Mouse (Mus musculus): ENCODE results near the gene Lgsn. TPM values are rescaled to one million over a fixed set of nuclear protein-coding genes. Genes with fewer than 3 reads are reported as not detected.

Lgsn gene
- total RNA-seq (2022), result not detected

DNA sequence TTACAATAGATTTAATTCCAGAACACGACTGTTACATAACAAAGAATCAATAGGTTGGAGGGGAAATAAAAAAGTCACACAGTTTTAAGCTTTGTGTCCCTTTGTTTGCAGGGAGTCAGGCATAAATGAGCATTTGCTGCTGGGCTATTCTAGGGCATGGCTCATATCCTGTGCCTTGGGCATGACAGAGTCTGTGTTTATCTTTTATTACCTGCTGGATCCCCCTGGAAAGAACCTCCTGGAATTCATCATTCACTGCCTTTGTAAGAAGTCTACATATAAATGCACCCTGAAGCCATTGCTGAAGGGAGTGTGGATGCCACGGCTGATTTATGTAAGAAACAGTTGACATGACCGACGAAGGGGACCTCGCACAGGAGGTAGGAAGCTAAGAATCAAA is at the start of gene Lgsn:
Gene Lgsn, plus strand, starts transcription at position 301 of the 400 bp plus-strand sequence.
- no peak for DNase-seq (ENCODE audit: low spot score in 2 of 2)

DNA sequence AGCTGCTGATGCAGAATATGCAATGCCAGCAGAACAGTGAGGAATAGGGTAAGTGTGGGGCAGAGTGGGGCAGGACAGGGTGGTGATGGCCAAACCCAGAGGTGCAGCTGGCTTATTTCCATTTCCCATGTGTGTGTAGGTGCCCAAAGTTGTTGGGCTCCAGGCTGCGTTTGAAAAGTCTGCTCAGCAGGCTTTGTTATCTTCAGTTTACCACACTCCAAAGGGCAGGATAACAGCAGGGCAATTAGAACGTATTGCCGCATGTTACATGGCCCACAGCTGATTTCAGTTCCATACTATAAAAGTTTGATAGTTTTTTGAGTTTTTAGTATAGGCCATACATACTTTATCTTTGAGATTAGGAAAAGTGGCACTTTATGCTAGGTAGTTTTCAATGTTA is 37.8 kb upstream of the Lgsn start:
- DNase-seq (ENCODE audit: low spot score in 2 of 2), result no peak

DNA sequence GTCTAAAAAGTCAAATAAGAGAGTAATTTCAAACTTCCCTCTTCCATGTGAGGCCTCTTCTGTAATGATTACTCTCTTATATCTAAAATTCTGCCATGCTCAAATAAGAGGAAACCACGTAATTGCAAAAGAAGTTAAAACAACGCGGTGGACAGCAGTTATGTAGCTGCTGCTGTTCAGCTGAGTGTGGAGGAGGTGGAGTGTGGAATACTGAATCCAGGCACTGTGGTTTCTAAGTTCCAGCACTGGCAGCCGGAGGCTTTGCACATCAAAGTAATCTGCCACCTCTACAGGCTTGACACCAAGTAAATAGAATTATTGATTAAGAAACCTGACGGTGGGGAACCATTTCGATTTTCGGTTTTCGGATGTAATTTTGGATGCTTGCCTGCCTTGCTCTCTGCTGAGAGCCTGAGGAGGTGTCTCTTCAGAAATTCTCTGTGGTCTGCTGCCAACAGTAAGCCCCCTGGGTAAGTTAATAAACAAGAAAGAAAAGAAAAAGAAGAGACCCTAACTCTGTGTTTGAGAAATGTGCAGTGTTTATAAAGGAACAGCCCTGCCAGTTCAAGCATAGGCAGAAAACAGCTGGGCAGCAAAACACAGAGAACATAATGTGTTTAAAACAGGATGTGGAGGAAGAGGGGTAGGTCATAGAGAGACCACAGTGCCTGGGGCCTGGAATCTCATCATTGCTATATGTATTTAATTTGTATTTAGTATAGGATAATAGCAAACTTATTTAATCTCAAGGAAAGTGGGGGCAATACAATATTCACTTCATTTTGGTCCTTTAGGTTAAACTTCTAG is 33.7 kb upstream of the Lgsn start:
- DNase-seq (ENCODE audit: low spot score in 2 of 2), result no peak

DNA sequence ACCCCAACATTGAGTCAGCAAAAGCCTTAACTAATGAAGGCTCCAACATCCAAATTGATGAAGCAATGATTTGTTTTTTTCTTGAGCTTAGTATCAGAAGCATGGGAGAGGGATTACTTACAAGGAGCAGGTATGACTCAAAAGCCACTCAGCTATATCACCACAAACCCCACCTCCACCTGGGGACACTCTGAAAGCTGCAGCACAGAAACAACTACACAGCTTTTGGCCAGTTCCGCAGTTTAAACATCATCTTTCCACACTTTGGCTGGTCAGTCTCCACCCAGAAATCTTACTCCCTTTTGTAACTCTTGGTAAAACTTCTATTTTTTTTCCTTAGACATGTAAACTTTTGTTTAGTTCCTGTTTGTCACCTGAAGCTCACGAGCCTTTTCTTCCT is 32.6 kb upstream of the Lgsn start:
- no peak for DNase-seq (ENCODE audit: low spot score in 2 of 2)

DNA sequence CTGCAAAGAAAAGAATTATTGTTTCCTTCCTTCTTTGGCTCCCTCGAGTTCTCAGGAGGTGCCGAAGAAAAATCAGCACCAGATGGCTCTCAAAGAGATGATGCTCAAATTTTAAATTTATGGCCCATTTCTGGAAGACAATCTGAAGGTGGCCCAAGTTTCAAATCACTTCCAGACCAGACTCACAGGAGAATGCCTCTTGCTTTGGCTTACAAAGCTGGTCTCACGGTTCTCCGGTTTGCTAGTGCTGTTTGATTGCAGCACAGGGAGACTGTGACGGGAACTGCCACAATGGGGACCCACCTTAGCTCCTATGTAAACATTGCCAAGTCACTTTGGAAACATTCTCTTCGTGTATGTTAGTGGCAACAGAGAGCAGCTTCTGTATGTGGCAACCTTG is 26.5 kb upstream of the Lgsn start:
- DNase-seq (ENCODE audit: low spot score in 2 of 2), result peak in 1 of 2 experiments; percentile 3

DNA sequence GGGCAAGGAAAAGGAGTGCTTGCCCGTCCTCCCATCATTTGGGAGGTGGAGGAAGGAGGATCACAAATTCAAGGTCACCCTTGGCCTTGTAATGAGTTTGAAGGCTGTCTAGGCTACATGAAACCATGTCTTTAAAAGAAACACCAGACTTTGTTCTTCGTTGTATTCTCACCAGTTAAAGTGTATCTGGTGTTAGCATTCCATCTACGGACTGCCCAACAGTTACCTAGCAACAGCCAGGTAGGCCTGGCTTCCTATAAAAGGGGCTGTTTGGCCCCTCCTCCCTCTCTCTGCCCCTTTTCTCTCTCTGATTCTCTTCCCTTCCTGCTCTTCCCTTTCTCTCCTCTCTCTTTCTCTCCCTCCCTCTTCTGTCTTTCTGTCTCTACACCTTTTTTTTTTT is 25.7 kb upstream of the Lgsn start:
- DNase-seq (ENCODE audit: low spot score in 2 of 2), result no peak

DNA sequence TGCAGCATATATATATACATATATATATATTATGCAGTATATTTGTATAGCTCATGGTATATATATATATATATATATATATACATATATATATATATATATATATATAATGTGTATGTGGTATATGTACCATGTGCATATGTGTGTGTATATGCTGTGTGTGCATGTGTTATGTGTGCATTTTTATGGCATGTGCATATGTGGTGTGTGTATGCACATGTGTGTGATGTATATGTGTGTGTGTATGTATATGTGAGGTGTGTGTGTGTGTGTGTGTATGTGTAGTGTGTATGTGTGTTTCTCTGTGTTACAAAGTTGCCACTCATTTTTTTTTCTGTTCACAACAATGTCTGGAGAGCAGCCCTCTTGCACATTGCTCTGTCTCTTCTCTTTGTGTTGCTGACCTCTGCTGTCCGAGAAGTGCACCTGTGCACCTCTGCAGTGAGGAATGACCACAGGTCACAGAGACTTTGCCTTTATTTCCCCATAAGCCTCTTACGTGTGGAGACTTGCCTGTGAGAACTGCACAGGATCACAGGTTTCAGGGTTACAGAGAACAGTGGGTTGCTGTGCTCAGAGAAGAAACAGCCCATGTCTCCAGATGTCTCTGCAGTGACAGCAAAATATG is 23.3 kb upstream of the Lgsn start:
- DNase-seq (ENCODE audit: low spot score in 2 of 2), result no peak

DNA sequence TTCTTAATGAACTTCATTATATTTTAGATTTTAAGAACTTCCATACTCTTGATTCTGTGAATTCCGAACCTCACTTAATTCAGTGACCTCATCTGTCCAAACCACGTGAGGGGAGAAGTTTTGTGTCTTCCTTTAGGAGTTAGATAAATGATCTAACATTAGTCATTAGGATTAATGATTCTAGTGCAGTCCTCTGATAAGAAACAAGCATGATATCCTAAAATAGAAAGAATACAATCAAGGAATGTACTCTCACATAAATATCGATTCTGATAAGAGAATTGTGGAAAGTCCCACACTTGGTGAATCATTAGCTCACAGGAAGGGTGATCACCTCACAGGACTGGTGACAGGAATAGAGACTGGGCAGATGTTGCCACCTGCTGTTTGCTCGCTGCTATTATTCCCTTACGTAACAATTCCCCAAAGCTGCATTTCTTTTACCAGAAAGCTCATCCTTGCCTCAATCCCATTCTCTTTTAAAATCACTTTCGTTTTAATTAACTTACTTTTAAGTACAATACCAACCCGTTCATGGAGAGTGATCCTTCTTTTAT is 22.3 kb upstream of the Lgsn start:
- DNase-seq (ENCODE audit: low spot score in 2 of 2), result peak; percentile 19 to 23

DNA sequence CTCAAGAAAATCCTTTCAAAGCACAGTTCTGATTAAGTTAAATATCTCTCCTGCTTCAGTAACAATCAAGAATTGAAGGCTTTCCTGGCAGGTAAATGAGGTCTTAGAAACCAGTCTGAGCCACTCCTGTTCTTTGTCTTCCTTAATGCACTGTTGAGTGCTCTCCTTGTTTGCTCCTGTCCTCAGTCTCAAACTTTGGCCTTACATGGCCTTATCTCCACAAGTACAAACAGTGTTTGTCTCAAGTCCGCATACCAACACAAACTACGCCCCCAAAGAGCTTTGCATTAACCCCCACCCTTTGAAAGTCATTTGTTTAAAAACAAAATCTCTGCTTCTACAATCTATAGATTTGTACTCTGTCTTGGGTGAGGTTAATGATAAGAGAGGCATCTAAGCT is 20.0 kb upstream of the Lgsn start:
- no peak for DNase-seq (ENCODE audit: low spot score in 2 of 2)

DNA sequence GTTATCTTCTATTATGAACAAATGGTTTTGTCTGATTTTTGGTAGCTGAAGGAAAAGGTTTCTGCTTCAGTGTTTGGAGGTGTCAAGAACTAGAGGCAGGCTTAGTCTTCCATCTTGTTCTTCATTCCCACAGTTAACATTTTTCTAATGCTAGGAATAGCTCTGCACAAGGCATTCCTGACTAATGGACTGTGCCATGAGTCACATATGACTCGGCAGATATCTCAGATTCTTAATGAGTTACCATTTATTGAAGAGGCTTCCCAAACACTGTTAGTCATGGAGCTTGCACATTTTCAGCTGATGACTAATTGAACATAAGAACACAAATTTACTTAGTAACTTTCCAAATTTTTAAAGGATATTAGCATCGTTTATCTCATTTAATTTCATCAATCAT is 19.3 kb upstream of the Lgsn start:
- DNase-seq (ENCODE audit: low spot score in 2 of 2), result no peak

DNA sequence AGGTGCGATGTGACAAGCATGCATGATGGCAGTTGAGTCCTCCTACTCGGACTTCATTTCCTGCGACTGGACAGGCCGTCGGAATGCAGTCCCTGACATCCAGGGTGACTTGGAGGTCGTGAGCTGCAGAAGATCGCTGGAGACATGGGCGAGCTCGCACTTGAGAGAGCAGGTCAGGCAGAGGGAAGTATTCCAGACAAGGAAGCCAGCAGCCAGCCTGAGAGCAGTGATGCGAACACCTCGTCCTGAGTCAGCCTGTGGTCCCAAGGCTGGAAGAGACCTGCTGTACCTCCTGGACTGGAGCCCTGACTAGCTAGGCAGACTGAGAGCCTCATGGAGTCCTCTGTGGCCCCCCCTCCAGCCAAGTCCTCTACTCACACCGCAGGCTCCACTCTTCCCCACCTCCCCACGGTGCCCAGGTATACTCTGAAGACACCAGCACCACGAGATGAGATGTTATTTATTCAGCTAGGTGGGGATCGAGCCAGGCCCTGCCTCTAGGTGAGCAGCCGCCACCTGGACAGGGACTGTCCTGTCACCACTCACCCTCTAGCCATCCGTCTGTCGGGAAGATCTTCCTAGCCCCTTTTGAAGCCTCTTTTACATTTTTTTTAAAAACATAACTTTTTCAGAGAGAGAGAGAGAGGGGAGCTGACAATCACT is 11.5 kb upstream of the Lgsn start:
- DNase-seq (ENCODE audit: low spot score in 2 of 2), result no peak

DNA sequence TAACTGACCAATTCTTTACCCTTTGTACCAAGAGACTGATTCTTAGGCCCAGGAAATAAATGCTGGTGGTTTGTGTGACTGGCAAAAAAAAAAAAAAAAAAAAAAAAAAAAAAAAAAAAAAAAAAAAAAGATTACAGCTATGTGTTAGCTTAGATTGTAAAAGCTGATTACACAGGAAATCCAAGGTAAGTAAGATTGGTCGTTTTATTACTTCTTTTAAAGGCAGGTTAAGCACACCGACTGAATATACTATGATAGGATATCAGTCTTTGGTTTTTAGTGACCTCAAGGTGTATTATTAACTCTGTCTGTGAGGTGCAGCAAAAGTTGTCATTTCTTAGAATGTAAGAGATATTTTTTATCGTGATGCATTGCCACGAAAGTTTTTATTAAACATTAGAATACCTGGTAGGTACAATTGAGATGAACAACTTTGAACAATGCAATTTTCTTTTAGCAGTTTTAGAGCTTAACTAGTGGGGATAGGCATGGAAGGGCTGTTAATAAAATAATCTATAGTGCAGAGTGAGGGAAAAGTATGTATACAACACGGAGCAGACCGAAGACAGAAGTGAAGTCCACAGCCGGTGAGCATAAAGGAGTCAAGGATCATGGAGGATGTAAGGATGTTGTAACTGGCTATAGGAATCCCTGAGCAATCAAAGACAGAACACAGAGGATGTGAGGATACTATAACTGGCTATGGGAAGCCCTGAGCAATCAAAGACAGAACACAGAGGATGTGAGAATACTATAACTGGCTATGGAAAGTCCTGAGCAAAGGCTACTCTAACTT is 10.7 kb upstream of the Lgsn start:
- no peak for DNase-seq (ENCODE audit: low spot score in 2 of 2)

DNA sequence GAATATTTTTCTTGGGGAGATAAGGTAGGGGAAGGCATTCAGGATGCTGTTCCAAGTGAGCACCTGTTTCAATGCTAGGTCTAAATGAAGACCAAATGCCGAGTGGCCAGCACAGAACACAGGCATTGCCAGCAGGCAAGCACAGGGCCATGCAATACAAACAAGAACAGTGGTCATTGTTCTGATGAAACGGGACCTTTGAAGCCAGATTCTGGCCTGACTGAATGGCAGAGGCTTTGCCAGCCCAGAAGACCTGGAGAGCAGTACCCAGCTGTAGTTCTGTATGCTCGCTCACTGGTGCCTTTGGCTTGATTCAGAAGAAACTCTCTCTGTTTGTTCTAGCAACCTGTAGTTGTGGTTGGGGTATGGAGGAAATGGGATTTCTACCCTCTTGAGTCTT is 800 bp upstream of the Lgsn start:
- DNase-seq (ENCODE audit: low spot score in 2 of 2), result no peak

DNA sequence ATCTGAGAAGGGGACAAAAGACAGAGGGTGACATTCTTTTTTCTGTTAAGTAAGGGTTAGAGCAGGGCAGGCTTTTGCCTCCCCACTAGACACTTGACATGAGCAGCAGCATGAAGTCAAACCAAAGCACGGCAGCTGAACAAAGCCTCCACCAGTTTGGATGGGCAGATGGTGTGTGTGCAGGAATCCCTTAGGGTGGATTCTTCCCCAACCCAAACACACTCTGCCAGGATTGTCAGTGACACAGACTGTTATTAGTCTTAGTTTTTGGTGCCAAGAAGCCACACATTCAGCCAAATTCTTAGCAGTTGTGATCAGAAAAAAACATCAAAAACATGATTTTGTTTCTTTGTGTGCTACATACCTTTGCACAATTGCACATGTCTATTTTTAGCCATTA is 2.1 kb downstream of the Lgsn start:
- DNase-seq (ENCODE audit: low spot score in 2 of 2), result no peak

DNA sequence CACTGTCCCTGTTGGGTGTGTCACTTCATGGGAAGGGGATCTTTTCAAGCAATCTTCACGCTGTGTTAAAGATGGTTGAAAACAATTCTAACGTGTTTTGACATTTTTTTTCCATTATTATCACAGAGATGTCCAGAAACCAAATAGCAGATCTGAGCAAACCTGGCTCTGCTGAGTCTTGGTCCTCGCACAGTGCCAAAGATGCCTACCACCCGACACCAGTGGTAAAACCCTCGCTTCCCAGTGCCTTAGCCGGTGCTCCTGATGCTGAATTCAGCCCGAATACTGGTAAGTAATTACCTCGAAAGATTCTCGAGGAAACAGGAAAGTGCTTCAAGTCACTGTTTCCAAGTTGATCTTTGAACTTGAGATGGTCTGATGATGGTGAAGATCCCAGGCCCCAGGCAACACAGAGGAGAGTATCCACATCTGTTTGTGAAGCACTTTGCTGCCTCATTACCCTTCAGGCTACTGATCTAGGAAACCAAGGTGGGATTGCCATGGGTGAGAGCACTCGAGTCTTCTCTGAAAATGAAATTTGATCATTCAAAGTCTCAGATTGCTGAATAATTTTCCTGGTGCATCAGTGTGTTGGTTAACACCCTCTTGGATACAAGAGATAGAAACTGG is 14.2 kb downstream of the Lgsn start:
- no peak for DNase-seq (ENCODE audit: low spot score in 2 of 2)

DNA sequence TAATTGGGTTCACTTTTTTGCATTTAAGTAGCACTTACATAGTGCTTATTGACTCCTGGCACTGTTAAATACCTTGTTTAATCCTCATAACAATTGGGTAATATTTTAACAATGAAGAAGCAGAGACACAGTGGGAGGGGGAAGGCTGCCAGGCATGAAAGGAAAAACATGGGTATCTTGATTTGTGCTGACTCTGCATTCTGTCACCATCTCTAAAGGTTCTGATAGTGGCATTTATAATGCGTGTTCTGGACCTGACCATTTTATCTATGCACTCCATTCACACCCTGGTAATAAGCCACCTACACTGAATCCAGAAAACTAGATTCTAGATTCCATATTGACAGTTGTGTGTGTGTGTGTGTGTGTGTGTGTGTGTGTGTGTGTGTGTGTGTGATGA is 19.4 kb downstream of the Lgsn start:
- DNase-seq (ENCODE audit: low spot score in 2 of 2), result no peak

DNA sequence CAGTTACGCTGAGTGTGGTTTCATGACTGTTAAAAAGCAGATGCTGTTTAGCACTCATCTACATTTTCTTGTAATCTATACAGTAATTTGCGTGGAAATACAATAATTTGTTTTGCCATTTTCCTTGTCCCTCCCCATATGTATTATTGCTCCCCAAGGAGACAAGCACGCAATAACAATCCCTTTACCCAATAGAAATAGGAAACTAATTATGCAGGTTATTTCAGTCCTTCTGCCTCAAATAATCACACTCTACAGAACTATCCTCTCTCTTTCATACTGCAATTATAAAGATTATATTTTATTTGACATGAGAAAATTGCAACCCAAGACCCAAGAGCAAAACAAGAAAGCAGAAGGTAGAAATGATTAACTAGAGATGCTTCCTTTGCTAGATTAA is 20.8 kb downstream of the Lgsn start:
- no peak for DNase-seq (ENCODE audit: low spot score in 2 of 2)

DNA sequence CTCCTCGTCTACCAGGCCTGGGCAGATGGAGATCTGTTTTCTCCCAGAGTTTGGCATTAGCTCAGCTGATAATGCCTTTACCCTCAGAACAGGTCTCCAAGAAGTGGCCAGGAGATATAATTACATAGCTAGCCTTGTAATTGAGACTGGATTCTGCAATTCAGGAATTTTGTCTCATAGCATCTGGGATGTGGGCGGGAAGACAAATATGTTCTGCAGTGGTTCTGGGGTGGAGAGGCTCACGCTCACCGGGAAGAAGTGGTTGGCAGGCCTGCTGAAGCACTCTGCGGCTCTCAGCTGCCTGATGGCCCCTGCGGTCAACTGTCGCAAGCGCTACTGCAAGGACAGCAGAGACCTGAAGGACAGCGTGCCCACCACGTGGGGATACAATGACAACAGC is 27.6 kb downstream of the Lgsn start:
- DNase-seq (ENCODE audit: low spot score in 2 of 2), result no peak

DNA sequence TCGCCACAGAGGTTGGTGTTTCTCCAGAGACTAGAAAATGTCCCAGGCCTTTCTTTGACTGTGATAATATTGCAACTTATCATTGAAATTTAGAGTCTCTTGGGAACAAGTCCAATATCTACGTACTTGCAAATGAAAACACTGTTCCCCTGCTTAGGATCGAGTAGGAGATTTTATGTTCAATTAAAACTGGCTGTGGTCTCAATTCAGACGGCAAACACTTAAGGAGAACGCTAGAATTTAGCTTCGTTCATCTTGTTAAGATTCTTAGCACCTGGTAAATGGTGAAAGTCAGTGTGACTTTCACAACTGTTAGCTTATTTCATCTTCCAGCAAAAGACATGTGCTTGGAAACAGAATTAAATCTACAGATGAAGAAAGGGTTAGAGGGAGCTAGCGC is 29.1 kb downstream of the Lgsn start:
- DNase-seq (ENCODE audit: low spot score in 2 of 2), result no peak

DNA sequence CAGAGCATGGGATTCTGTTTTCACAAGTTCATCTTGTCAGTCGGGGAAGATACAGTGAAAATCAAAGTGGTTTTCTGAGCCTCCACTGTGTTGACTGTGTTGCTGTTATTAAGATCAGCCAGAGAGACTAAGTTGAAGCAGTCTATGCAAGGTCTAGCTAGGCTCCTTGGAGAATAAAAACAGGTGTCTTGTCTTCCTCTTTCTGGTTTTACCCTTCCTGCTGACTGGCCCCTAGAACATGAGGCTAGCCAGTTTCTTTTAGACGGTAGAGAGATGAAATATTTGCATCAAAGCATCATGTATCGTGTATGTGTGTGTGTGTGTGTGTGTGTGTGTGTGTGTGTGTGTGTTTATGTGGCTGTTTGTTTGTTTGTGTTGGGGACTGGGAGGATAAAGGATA is 29.6 kb downstream of the Lgsn start:
- DNase-seq (ENCODE audit: low spot score in 2 of 2), result no peak

DNA sequence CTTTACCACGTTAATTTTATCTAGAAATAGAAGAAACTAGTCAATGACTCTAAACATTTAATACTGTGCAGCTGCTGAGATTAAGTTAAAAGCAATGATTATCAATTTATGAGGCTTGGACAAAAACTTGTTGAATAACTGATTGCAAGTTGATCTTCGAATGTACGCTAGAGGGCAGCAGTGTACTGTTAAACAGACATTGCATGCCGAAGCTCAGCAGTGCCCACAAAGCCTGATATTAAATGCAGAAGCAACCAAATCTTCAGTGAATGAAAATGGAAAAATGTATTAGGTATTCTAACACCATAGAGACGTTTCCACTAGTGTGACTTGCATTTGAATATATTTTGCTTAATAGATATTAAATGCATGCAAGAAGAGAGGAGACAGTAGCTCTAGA is 33.9 kb downstream of the Lgsn start:
- DNase-seq (ENCODE audit: low spot score in 2 of 2), result no peak
